8 mouse cellular contexts compared by ENCODE assay signal in genomic region chr13:37993704-37994404, GRCm38 (mm10). TPM values are rescaled to one million over a fixed set of nuclear protein-coding genes. Genes with fewer than 3 reads are reported as not detected.
A peak's percentile ranks its signal among the peaks of the same experiment; 100 is the strongest.
DNase-seq lines count a peak whose midpoint lies in the region; ATAC-seq lines count a peak whose summit lies in the region.

Gene Ssr1 (minus strand): TSS chr13:37994217.

- 0 out of 2 replicates have a peak, but pooled peaks cover 8% of the 10 kb centered on the region for H3K4me1 ChIP-seq in heart, embryonic 10.5 days
- peaks cover 10% of the 10 kb centered on the region; the same call in 1 of the 2 replicates for H3K4me1 ChIP-seq in kidney, embryonic 15.5 days

- ATAC-seq in erythroblast, adult 5-6 weeks (replicated peaks; ENCODE audit: low FRiP score, poor library complexity, severe bottlenecking) = peak; percentile 97
- ATAC-seq in kidney, embryonic 15.5 days (replicated peaks; ENCODE audit: low FRiP score) = peak; percentile 99
- peak; percentile 91 for ATAC-seq in monocyte, adult 5-6 weeks (replicated peaks; ENCODE audit: insufficient number of reproducible peaks, low FRiP score, low TSS enrichment, poor library complexity, severe bottlenecking)

- peak within 1 kb of the TSS; percentile 98 for H3K9ac ChIP-seq in kidney, embryonic 15.5 days

- H3K4me2 ChIP-seq in kidney, embryonic 15.5 days = peak within 1 kb of the TSS; percentile 76

- WGBS in heart, embryonic 10.5 days = under 1% methylated on average over 88 of the region's 89 CpGs
- WGBS in kidney, embryonic 15.5 days = under 1% methylated on average over 82 of the region's 89 CpGs

- H3K27me3 ChIP-seq in heart, embryonic 10.5 days (ENCODE audit: insufficient read depth, poor library complexity, severe bottlenecking) = no peaks in the 10 kb centered on the region
- no peaks in the 10 kb centered on the region for H3K27me3 ChIP-seq in kidney, embryonic 15.5 days

- no peaks in the 10 kb centered on the region for H3K9me3 ChIP-seq in heart, embryonic 10.5 days
- no peaks in the 10 kb centered on the region for H3K9me3 ChIP-seq in kidney, embryonic 15.5 days (replicated peaks)

- peaks cover 30% of the 10 kb centered on the region for H3K36me3 ChIP-seq in heart, embryonic 10.5 days
- H3K36me3 ChIP-seq in kidney, embryonic 15.5 days = peaks cover 30% of the 10 kb centered on the region

- peak; percentile 97 to 98 for DNase-seq in B cell, adult 2 months
- DNase-seq in brain, adult 2 months (ENCODE audit: low read depth, low spot score) = peak; percentile 96
- DNase-seq in heart, embryonic 10.5 days (ENCODE audit: low spot score) = peak; percentile 97
- peak; percentile 98 for DNase-seq in liver
- peak; percentile 97 to 98 for DNase-seq in spleen, postnatal 4 days (ENCODE audit: low spot score in 2 of 2)

- H3K4me3 ChIP-seq in heart, embryonic 10.5 days = peak within 1 kb of the TSS; percentile 99
- H3K4me3 ChIP-seq in kidney, embryonic 15.5 days (replicated peaks) = peak within 1 kb of the TSS; percentile 99

- peak within 1 kb of the TSS; percentile 98 for H3K27ac ChIP-seq in heart, embryonic 10.5 days
- H3K27ac ChIP-seq in kidney, embryonic 15.5 days = peak within 1 kb of the TSS; percentile 97

RNA-seq across cellular contexts. Expression of gene Ssr1, which starts in this region (rescaled TPM):
- total RNA-seq in erythroblast, adult 5-6 weeks (2015; ENCODE audit: low replicate concordance) = 37.0 and 44.4 TPM in 2 replicates
- 37.4 and 46.7 TPM in 2 replicates for total RNA-seq in erythroblast, adult 5-6 weeks (2017; ENCODE audit: low replicate concordance)
- 114 TPM in 2 replicates for polyA plus RNA-seq in heart, embryonic 10.5 days (2016; fragmentation: Nextera tagmentation; extraction: Ambion mirVana)
- polyA plus RNA-seq in kidney, embryonic 15.5 days (2015; fragmentation: Nextera tagmentation; extraction: Ambion mirVana) = 129 and 142 TPM in 2 replicates
- total RNA-seq in monocyte, adult 5-6 weeks (2017) = 66.0 to 74.1 TPM (median 72.0 TPM) in 3 replicates

Comparison
In these comparisons a context has a peak if more than half of its experiments do, and no peak if none do; other contexts are left out.
1. Peak in every context shown above with its lines: DNase-seq, ATAC-seq, H3K4me3 ChIP-seq and H3K27ac ChIP-seq.